7 mouse cellular contexts compared by ENCODE assay signal in the genomic region with DNA sequence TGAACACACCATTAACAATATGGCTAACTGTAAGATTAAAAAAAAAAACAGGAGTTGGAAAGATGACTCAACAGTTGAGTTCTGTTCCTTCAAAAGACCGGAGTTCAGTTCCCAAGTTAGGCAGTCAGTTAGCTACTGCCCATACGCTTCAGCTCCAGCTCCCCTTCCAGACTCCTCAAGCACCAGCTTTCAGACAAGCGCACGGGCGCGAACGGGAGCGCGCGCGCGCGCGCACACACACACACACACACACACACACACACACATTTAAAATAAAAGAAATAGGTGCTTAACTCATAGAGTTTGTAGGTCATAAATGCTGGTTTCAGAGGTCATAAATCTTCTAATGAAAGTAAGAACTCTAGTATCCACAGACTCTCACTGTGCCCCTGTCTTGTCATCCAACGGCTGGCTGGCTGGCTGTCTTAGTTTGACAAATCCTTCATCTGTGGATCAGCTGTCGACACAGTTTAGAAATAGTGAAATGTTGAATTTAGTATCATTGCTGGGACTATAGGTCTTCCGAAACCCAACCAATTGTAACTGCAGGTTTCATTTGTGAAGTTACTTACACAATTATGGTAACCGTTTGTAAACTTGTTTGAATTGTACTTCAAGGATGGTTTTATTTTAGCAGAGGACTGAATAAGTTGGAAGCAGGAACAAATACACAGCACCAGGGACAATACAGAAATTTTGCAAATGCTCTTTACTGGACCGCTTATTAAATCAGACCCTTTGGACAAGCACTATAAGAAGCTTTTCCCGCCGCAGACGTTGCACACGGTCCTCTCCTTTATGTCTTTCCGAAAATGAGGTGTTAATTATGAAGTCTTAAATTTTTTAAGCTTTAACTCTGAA. TPM values are rescaled to one million over a fixed set of nuclear protein-coding genes. Genes with fewer than 3 reads are reported as not detected.
DNase-seq lines count a peak whose midpoint lies in the region; ATAC-seq and TF ChIP-seq lines count a peak whose summit lies in the region.

No protein-coding gene starts in this region.

- H3K9ac ChIP-seq in heart, embryonic 12.5 days = peak overlapping the region; percentile 71

- H3K36me3 ChIP-seq in C2C12 (ENCODE audit: control insufficient read depth, insufficient read depth) = no peaks in the 10 kb centered on the region
- no peaks in the 10 kb centered on the region for H3K36me3 ChIP-seq in heart, embryonic 12.5 days

- peak overlapping the region; percentile 45 for H3ac ChIP-seq in C2C12 (ENCODE audit: control insufficient read depth, insufficient read length, low read depth)

- peak overlapping the region; percentile 45 for H3K4me3 ChIP-seq in C2C12 (ENCODE audit: insufficient read depth, poor library complexity, severe bottlenecking)
- peak overlapping the region; percentile 50 for H3K4me3 ChIP-seq in heart, embryonic 12.5 days

- no peak for ATAC-seq in heart, embryonic 12.5 days (ENCODE audit: insufficient number of reproducible peaks, low FRiP score)

- H3K27ac ChIP-seq in heart, embryonic 12.5 days (ENCODE audit: poor library complexity, severe bottlenecking) = peak overlapping the region; percentile 73

- no peaks in the 10 kb centered on the region for H3K9me3 ChIP-seq in heart, embryonic 12.5 days (replicated peaks)

- under 1% methylated on average over 24 of the region's 24 CpGs for WGBS in heart, embryonic 12.5 days

- TF ChIP-seq CTCF in C2C12 (IDR thresholded peaks at IDR 0.05; ENCODE audit: control insufficient read depth, insufficient read depth, insufficient read length) = no peak

- no peaks in the 10 kb centered on the region for H3K79me3 ChIP-seq in C2C12 (ENCODE audit: low read depth)

- H3K4me1 ChIP-seq in heart, embryonic 12.5 days (replicated peaks) = peaks cover 6% of the 10 kb centered on the region; the same call in 1 of the 2 replicates

- peak overlapping the region; percentile 62 for H3K4me2 ChIP-seq in heart, embryonic 12.5 days

- DNase-seq in Muller cell, postnatal 12 days (ENCODE audit: inconsistent ontology term) = peak; percentile 72
- peak; percentile 91 for DNase-seq in embryo, embryonic 10.5 days (ENCODE audit: low spot score)
- DNase-seq in kidney, postnatal 36 days = peak; percentile 51 to 70
- peak; percentile 61 to 69 for DNase-seq in lung, postnatal 4 days
- DNase-seq in spleen, adult 12 weeks (ENCODE audit: low spot score) = peak; percentile 57

- H3K79me2 ChIP-seq in C2C12 (ENCODE audit: control insufficient read depth, insufficient read depth) = no peaks in the 10 kb centered on the region

- no peaks in the 10 kb centered on the region for H3K27me3 ChIP-seq in C2C12 (ENCODE audit: control insufficient read depth, insufficient read depth, insufficient read length)
- no peaks in the 10 kb centered on the region for H3K27me3 ChIP-seq in heart, embryonic 12.5 days (replicated peaks)

TF ChIP-seq in C2C12, 6 proteins besides CTCF, POLR2A, EP300 and RAD21:
- no peak for TF ChIP-seq USF1 (IDR thresholded peaks at IDR 0.05; ENCODE audit: low read depth)
- no peak for TF ChIP-seq FOSL1 (IDR thresholded peaks at IDR 0.05; ENCODE audit: insufficient read depth, low read length, poor library complexity, severe bottlenecking)
- TF ChIP-seq CEBPB (IDR thresholded peaks at IDR 0.05; ENCODE audit: low read depth) = no peak
- TF ChIP-seq MYOD1 (IDR thresholded peaks at IDR 0.05; ENCODE audit: control insufficient read depth, insufficient read length, low read depth) = no peak
- no peak for TF ChIP-seq MAX (IDR thresholded peaks at IDR 0.05)
- TF ChIP-seq MYOG (IDR thresholded peaks at IDR 0.05; ENCODE audit: control insufficient read depth, extremely low read depth, insufficient read length) = no peak

RNA-seq across cellular contexts. Expression of a gene that starts 16.2 kb away (rescaled TPM):
- polyA plus RNA-seq in C2C12 (2012; fragmentation: generic; extraction: Trizol) = not detected
- 2.6 and 2.9 TPM in 2 replicates for polyA plus RNA-seq in heart, embryonic 12.5 days (2016; fragmentation: Nextera tagmentation; extraction: Ambion mirVana)

RNA-seq across cellular contexts. Expression of a gene that starts 25.8 kb away (rescaled TPM):
- polyA plus RNA-seq in C2C12 (2012; fragmentation: generic; extraction: Trizol) = 11.2 TPM
- polyA plus RNA-seq in heart, embryonic 12.5 days (2016; fragmentation: Nextera tagmentation; extraction: Ambion mirVana) = 8.1 and 8.9 TPM in 2 replicates

RNA-seq across cellular contexts. Expression of a gene that starts 39.2 kb away (rescaled TPM):
- polyA plus RNA-seq in C2C12 (2012; fragmentation: generic; extraction: Trizol) = 0.07 TPM
- 0.45 and 0.58 TPM in 2 replicates for polyA plus RNA-seq in heart, embryonic 12.5 days (2016; fragmentation: Nextera tagmentation; extraction: Ambion mirVana)
